Mouse (Mus musculus): ENCODE measurements around the gene Gm45233. TPM values are rescaled to one million over a fixed set of nuclear protein-coding genes. Genes with fewer than 3 reads are reported as not detected.

Gene Gm45233
- polyA plus RNA-seq (2014; fragmentation: Illumina TruSeq; extraction: RNeasy Lipid Tissue Mini Kit (QIAGEN cat#74804)) = not detected

GRCm38 (mm10) chr7:43443917-43444293, at the start of gene Gm45233, which contains the start of gene Etfb:
Gm45233 (plus strand) TSS chr7:43444128.
Etfb (plus strand) TSS chr7:43444083.

GRCm38 (mm10) chr7:43408131-43408553, 35.8 kb upstream of the Gm45233 start, which contains the start of gene Siglecg:
Siglecg (plus strand) TSS chr7:43408204.

GRCm38 (mm10) chr7:43427406-43427805, 16.5 kb upstream of the Gm45233 start, which contains the start of gene Lim2:
Lim2 (plus strand) TSS chr7:43427670.

GRCm38 (mm10) chr7:43436341-43437255, 7.3 kb upstream of the Gm45233 start, which contains the start of gene Nkg7:
Nkg7 (plus strand) TSS chr7:43437073.

GRCm38 (mm10) chr7:43440482-43440881, 3.4 kb upstream of the Gm45233 start, which contains the start of gene Cldnd2:
Cldnd2 (plus strand) TSS chr7:43440782.

GRCm38 (mm10) chr7:43462851-43463250, 18.9 kb downstream of the Gm45233 start, which contains the start of gene Vsig10l:
Vsig10l (plus strand) TSS chr7:43463151.

GRCm38 (mm10) chr7:43489631-43490125, 45.8 kb downstream of the Gm45233 start, which contains the start of gene Iglon5:
Iglon5 (minus strand) TSS chr7:43490075.

Other genes starting within 250 kb of the Gm45233 start
- gene Zfp715, start 130.8 kb upstream of the Gm45233 start, polyA plus RNA-seq (2014; fragmentation: Illumina TruSeq; extraction: RNeasy Lipid Tissue Mini Kit (QIAGEN cat#74804)) = 51.8 TPM
- gene Siglecf, start 92.8 kb upstream of the Gm45233 start, polyA plus RNA-seq (2014; fragmentation: Illumina TruSeq; extraction: RNeasy Lipid Tissue Mini Kit (QIAGEN cat#74804)) = 1.2 TPM
- not detected for gene Siglecg, start 35.9 kb upstream of the Gm45233 start, polyA plus RNA-seq (2014; fragmentation: Illumina TruSeq; extraction: RNeasy Lipid Tissue Mini Kit (QIAGEN cat#74804))
- gene Lim2, start 16.5 kb upstream of the Gm45233 start, polyA plus RNA-seq (2014; fragmentation: Illumina TruSeq; extraction: RNeasy Lipid Tissue Mini Kit (QIAGEN cat#74804)) = not detected
- not detected for gene Nkg7, start 7.1 kb upstream of the Gm45233 start, polyA plus RNA-seq (2014; fragmentation: Illumina TruSeq; extraction: RNeasy Lipid Tissue Mini Kit (QIAGEN cat#74804))
- gene Cldnd2, start 3.3 kb upstream of the Gm45233 start, polyA plus RNA-seq (2014; fragmentation: Illumina TruSeq; extraction: RNeasy Lipid Tissue Mini Kit (QIAGEN cat#74804)) = not detected
- 1.5 TPM for gene Etfb, start within 50 bp of the Gm45233 start, polyA plus RNA-seq (2014; fragmentation: Illumina TruSeq; extraction: RNeasy Lipid Tissue Mini Kit (QIAGEN cat#74804))
- gene Vsig10l, start 19.0 kb downstream of the Gm45233 start, polyA plus RNA-seq (2014; fragmentation: Illumina TruSeq; extraction: RNeasy Lipid Tissue Mini Kit (QIAGEN cat#74804)) = 0.88 TPM
- not detected for gene Iglon5, start 45.9 kb downstream of the Gm45233 start, polyA plus RNA-seq (2014; fragmentation: Illumina TruSeq; extraction: RNeasy Lipid Tissue Mini Kit (QIAGEN cat#74804))
- gene 4931406B18Rik, start 61.8 kb downstream of the Gm45233 start, polyA plus RNA-seq (2014; fragmentation: Illumina TruSeq; extraction: RNeasy Lipid Tissue Mini Kit (QIAGEN cat#74804)) = not detected
- gene Cd33, start 100.3 kb downstream of the Gm45233 start, polyA plus RNA-seq (2014; fragmentation: Illumina TruSeq; extraction: RNeasy Lipid Tissue Mini Kit (QIAGEN cat#74804)) = 5.7 TPM
- gene Zfp658, start 118.1 kb downstream of the Gm45233 start, polyA plus RNA-seq (2014; fragmentation: Illumina TruSeq; extraction: RNeasy Lipid Tissue Mini Kit (QIAGEN cat#74804)) = 3.5 TPM
- gene Zfp719, start 135.5 kb downstream of the Gm45233 start, polyA plus RNA-seq (2014; fragmentation: Illumina TruSeq; extraction: RNeasy Lipid Tissue Mini Kit (QIAGEN cat#74804)) = 42.2 TPM
- 0.20 TPM for gene Zfp819, start 163.0 kb downstream of the Gm45233 start, polyA plus RNA-seq (2014; fragmentation: Illumina TruSeq; extraction: RNeasy Lipid Tissue Mini Kit (QIAGEN cat#74804))
- not detected for gene Ceacam18, start 190.6 kb downstream of the Gm45233 start, polyA plus RNA-seq (2014; fragmentation: Illumina TruSeq; extraction: RNeasy Lipid Tissue Mini Kit (QIAGEN cat#74804))
- gene Siglece, start 216.0 kb downstream of the Gm45233 start, polyA plus RNA-seq (2014; fragmentation: Illumina TruSeq; extraction: RNeasy Lipid Tissue Mini Kit (QIAGEN cat#74804)) = 0.66 TPM
- gene Ctu1, start 227.9 kb downstream of the Gm45233 start, polyA plus RNA-seq (2014; fragmentation: Illumina TruSeq; extraction: RNeasy Lipid Tissue Mini Kit (QIAGEN cat#74804)) = 3.2 TPM
- gene Klk14, start 246.3 kb downstream of the Gm45233 start, polyA plus RNA-seq (2014; fragmentation: Illumina TruSeq; extraction: RNeasy Lipid Tissue Mini Kit (QIAGEN cat#74804)) = not detected

Data from ovary, adult 10 weeks (tissue).